Mouse (Mus musculus): ENCODE data around the gene Kbtbd4. TPM values are rescaled to one million over a fixed set of nuclear protein-coding genes. Genes with fewer than 3 reads are reported as not detected.

Gene Kbtbd4
- polyA plus RNA-seq, 1 experiment from 2014 or later: 52.0 TPM

- peaks cover 67% of the 10 kb centered on the region for H3K36me3 ChIP-seq
- no peak overlapping the region for H3K9ac ChIP-seq (replicated peaks)
- H3K9me3 ChIP-seq: no peaks in the 10 kb centered on the region
- H3K4me2 ChIP-seq: no peak overlapping the region
- H3K4me3 ChIP-seq (replicated peaks): no peak overlapping the region
- H3K4me1 ChIP-seq (replicated peaks): peaks cover 21% of the 10 kb centered on the region
- H3K27ac ChIP-seq: no peak overlapping the region
- no peaks in the 10 kb centered on the region for H3K27me3 ChIP-seq
- WGBS: 96% methylated on average over 2 of the region's 2 CpGs
- ATAC-seq (ENCODE audit: insufficient number of reproducible peaks, insufficient read depth, low FRiP score, low TSS enrichment, low read depth): no peak
These were observed 2.2 kb downstream of the Kbtbd4 start for GRCm38 (mm10) chr2:90906721-90907120.

- no peak for ATAC-seq (ENCODE audit: insufficient number of reproducible peaks, insufficient read depth, low FRiP score, low TSS enrichment, low read depth)
- H3K27me3 ChIP-seq: no peaks in the 10 kb centered on the region
- H3K4me3 ChIP-seq (replicated peaks): no peak overlapping the region
- H3K4me2 ChIP-seq: no peak overlapping the region
- H3K36me3 ChIP-seq: peaks cover 83% of the 10 kb centered on the region
- peaks cover 11% of the 10 kb centered on the region for H3K4me1 ChIP-seq (replicated peaks)
- 92% methylated on average over 1 of the region's 1 CpGs for WGBS
- no peak overlapping the region for H3K9ac ChIP-seq (replicated peaks)
- H3K9me3 ChIP-seq: no peaks in the 10 kb centered on the region
- H3K27ac ChIP-seq: no peak overlapping the region
These were observed 6.3 kb downstream of the Kbtbd4 start for GRCm38 (mm10) chr2:90910861-90911260.

GRCm38 (mm10) chr2:90911668-90912067, 7.1 kb downstream of the Kbtbd4 start:
- Histone ChIP-seq H3K9ac (replicated peaks) (no peak overlapping the region), H3K36me3 (peaks cover 78% of the 10 kb centered on the region), H3K27me3 (no peaks in the 10 kb centered on the region), H3K4me2 (no peak overlapping the region), H3K4me3 (replicated peaks) (no peak overlapping the region), H3K9me3 (no peaks in the 10 kb centered on the region), H3K27ac (no peak overlapping the region), H3K4me1 (replicated peaks) (peaks cover 14% of the 10 kb centered on the region)
- no peak for ATAC-seq (ENCODE audit: insufficient number of reproducible peaks, insufficient read depth, low FRiP score, low TSS enrichment, low read depth)
- WGBS: 77% methylated on average over 1 of the region's 1 CpGs

GRCm38 (mm10) chr2:90913671-90914070, 9.1 kb downstream of the Kbtbd4 start:
- no peak overlapping the region for H3K9ac ChIP-seq (replicated peaks)
- WGBS: 86% methylated on average over 2 of the region's 2 CpGs
- ATAC-seq (ENCODE audit: insufficient number of reproducible peaks, insufficient read depth, low FRiP score, low TSS enrichment, low read depth): no peak
- H3K4me2 ChIP-seq: no peak overlapping the region
- peaks cover 18% of the 10 kb centered on the region for H3K4me1 ChIP-seq (replicated peaks)
- H3K9me3 ChIP-seq: no peaks in the 10 kb centered on the region
- peaks cover 60% of the 10 kb centered on the region for H3K36me3 ChIP-seq
- H3K27ac ChIP-seq: no peak overlapping the region
- no peaks in the 10 kb centered on the region for H3K27me3 ChIP-seq
- no peak overlapping the region for H3K4me3 ChIP-seq (replicated peaks)

- no peak overlapping the region for H3K4me3 ChIP-seq (replicated peaks)
These were observed 11.0 kb downstream of the Kbtbd4 start for GRCm38 (mm10) chr2:90915516-90915915.

GRCm38 (mm10) chr2:90916560-90917232, 12.2 kb downstream of the Kbtbd4 start:
- H3K4me2 ChIP-seq: peak overlapping the region; percentile 80
- H3K9ac ChIP-seq (replicated peaks): peak overlapping the region; percentile 98
- peak overlapping the region; percentile 69 for H3K4me3 ChIP-seq (replicated peaks)
- no peaks in the 10 kb centered on the region for H3K9me3 ChIP-seq
- H3K27ac ChIP-seq: peak overlapping the region; percentile 97
- ATAC-seq (ENCODE audit: insufficient number of reproducible peaks, insufficient read depth, low FRiP score, low TSS enrichment, low read depth): peak; percentile 24; the same call in 1 of the 2 replicates
- H3K4me1 ChIP-seq (replicated peaks): peaks cover 18% of the 10 kb centered on the region
- H3K36me3 ChIP-seq: peaks cover 29% of the 10 kb centered on the region
- 26% methylated on average over 7 of the region's 7 CpGs for WGBS
- no peaks in the 10 kb centered on the region for H3K27me3 ChIP-seq

More at GRCm38 (mm10) chr2:90915516-90915915, 11.0 kb downstream of the Kbtbd4 start:
- no peak for ATAC-seq (ENCODE audit: insufficient number of reproducible peaks, insufficient read depth, low FRiP score, low TSS enrichment, low read depth)
- Histone ChIP-seq H3K9me3 (no peaks in the 10 kb centered on the region), H3K4me2 (0 out of 2 replicates have a peak overlapping the region, but pooled peaks have one; percentile 80), H3K4me1 (replicated peaks) (peaks cover 18% of the 10 kb centered on the region), H3K27me3 (no peaks in the 10 kb centered on the region), H3K27ac (no peak overlapping the region), H3K36me3 (peaks cover 41% of the 10 kb centered on the region), H3K9ac (replicated peaks) (no peak overlapping the region; the same call in 1 of the 2 replicates)
- WGBS: 96% methylated on average over 1 of the region's 1 CpGs

- Histone ChIP-seq H3K36me3 (peaks cover 26% of the 10 kb centered on the region; the same call in 1 of the 2 replicates), H3K9ac (replicated peaks) (peak overlapping the region; percentile 98), H3K4me2 (peak overlapping the region; percentile 80), H3K9me3 (no peaks in the 10 kb centered on the region), H3K4me1 (replicated peaks) (peaks cover 18% of the 10 kb centered on the region), H3K27ac (peak overlapping the region; percentile 97), H3K4me3 (replicated peaks) (peak overlapping the region; percentile 69), H3K27me3 (no peaks in the 10 kb centered on the region)
- ATAC-seq (ENCODE audit: insufficient number of reproducible peaks, insufficient read depth, low FRiP score, low TSS enrichment, low read depth): peak; percentile 80
- WGBS: under 1% methylated on average over 73 of the region's 73 CpGs
These were observed 12.9 kb downstream of the Kbtbd4 start for GRCm38 (mm10) chr2:90917233-90917998.

- Histone ChIP-seq H3K4me2 (peak overlapping the region; percentile 80), H3K4me3 (replicated peaks) (peak overlapping the region; percentile 69), H3K27ac (peak overlapping the region; percentile 97), H3K9me3 (no peaks in the 10 kb centered on the region), H3K36me3 (peaks cover 19% of the 10 kb centered on the region; the same call in 1 of the 2 replicates), H3K4me1 (replicated peaks) (peaks cover 18% of the 10 kb centered on the region), H3K27me3 (no peaks in the 10 kb centered on the region), H3K9ac (replicated peaks) (peak overlapping the region; percentile 98)
- 10% methylated on average over 16 of the region's 16 CpGs for WGBS
- peak; percentile 45; the same call in 1 of the 2 replicates for ATAC-seq (ENCODE audit: insufficient number of reproducible peaks, insufficient read depth, low FRiP score, low TSS enrichment, low read depth)
These were observed 13.6 kb downstream of the Kbtbd4 start for GRCm38 (mm10) chr2:90917999-90918698.

GRCm38 (mm10) chr2:90921178-90921577, 16.6 kb downstream of the Kbtbd4 start:
- Histone ChIP-seq H3K9ac (replicated peaks) (no peak overlapping the region), H3K27me3 (no peaks in the 10 kb centered on the region), H3K9me3 (no peaks in the 10 kb centered on the region), H3K4me3 (replicated peaks) (no peak overlapping the region), H3K27ac (no peak overlapping the region), H3K4me1 (replicated peaks) (peaks cover 9% of the 10 kb centered on the region), H3K36me3 (no peaks in the 10 kb centered on the region), H3K4me2 (no peak overlapping the region)
- no peak for ATAC-seq (ENCODE audit: insufficient number of reproducible peaks, insufficient read depth, low FRiP score, low TSS enrichment, low read depth)
- 95% methylated on average over 1 of the region's 1 CpGs for WGBS

- Histone ChIP-seq H3K4me2 (no peak overlapping the region), H3K9ac (replicated peaks) (no peak overlapping the region), H3K4me1 (replicated peaks) (peaks cover 4% of the 10 kb centered on the region; the same call in 1 of the 2 replicates), H3K36me3 (no peaks in the 10 kb centered on the region), H3K4me3 (replicated peaks) (no peak overlapping the region), H3K27ac (no peak overlapping the region), H3K27me3 (no peaks in the 10 kb centered on the region), H3K9me3 (no peaks in the 10 kb centered on the region)
- ATAC-seq (ENCODE audit: insufficient number of reproducible peaks, insufficient read depth, low FRiP score, low TSS enrichment, low read depth): no peak
- WGBS: 97% methylated on average over 2 of the region's 2 CpGs
These were observed 18.1 kb downstream of the Kbtbd4 start for GRCm38 (mm10) chr2:90922636-90923035.

GRCm38 (mm10) chr2:90928566-90928965, 24.0 kb downstream of the Kbtbd4 start:
- no peaks in the 10 kb centered on the region for H3K36me3 ChIP-seq
- H3K27me3 ChIP-seq: peaks cover 10% of the 10 kb centered on the region; the same call in 1 of the 2 replicates
- no peaks in the 10 kb centered on the region for H3K9me3 ChIP-seq
- ATAC-seq (ENCODE audit: insufficient number of reproducible peaks, insufficient read depth, low FRiP score, low TSS enrichment, low read depth): no peak
- 86% methylated on average over 13 of the region's 13 CpGs for WGBS
- H3K9ac ChIP-seq (replicated peaks): no peak overlapping the region
- H3K4me1 ChIP-seq (replicated peaks): no peaks in the 10 kb centered on the region
- H3K4me2 ChIP-seq: no peak overlapping the region
- H3K27ac ChIP-seq: no peak overlapping the region
- no peak overlapping the region for H3K4me3 ChIP-seq (replicated peaks)
